In genomic region chr2:52442125-52442524, GRCm38 (mm10) we compare ENCODE assay signal across 14 mouse cellular contexts. TPM values are rescaled to one million over a fixed set of nuclear protein-coding genes. Genes with fewer than 3 reads are reported as not detected.
DNase-seq lines count a peak whose midpoint lies in the region; ATAC-seq lines count a peak whose summit lies in the region.
"Had no signal": no experiment of that assay in that cellular context is flagged by ENCODE, and none has a peak within 500 bp of the region (broad histone marks: within the 10 kb centered on the region; RNA-seq: fewer than 3 reads in every experiment).

No protein-coding gene starts in this region.

- no peak overlapping the region for H3K4me3 ChIP-seq in forebrain, embryonic 15.5 days
- no peak overlapping the region for H3K4me3 ChIP-seq in forebrain, embryonic 16.5 days (replicated peaks; ENCODE audit: low read length)
- no peak overlapping the region for H3K4me3 ChIP-seq in kidney, embryonic 16.5 days (ENCODE audit: low read length)
- no peak overlapping the region for H3K4me3 ChIP-seq in embryonic facial prominence, embryonic 11.5 days (ENCODE audit: low read depth, low read length)
- H3K4me3 ChIP-seq in hindbrain, embryonic 13.5 days = no peak overlapping the region
- H3K4me3 ChIP-seq: hindbrain, embryonic 10.5 days; midbrain, embryonic 10.5 days; neural tube, embryonic 15.5 days had no signal

- DNase-seq in kidney, postnatal 25 days = no peak
- peak; percentile 48 for DNase-seq in embryonic facial prominence, embryonic 11.5 days (ENCODE audit: low spot score)
- peak; percentile 19 for DNase-seq in lung, postnatal 14 days
- no peak for DNase-seq in layer of hippocampus, adult 9-11 months
- DNase-seq: cerebellum, adult 18-20 months; kidney, adult 18-20 months; thymus, adult 18-20 months had no signal

- no peaks in the 10 kb centered on the region for H3K9me3 ChIP-seq in forebrain, embryonic 15.5 days
- no peaks in the 10 kb centered on the region for H3K9me3 ChIP-seq in forebrain, embryonic 16.5 days (ENCODE audit: control insufficient read depth, low read length)
- H3K9me3 ChIP-seq in kidney, embryonic 16.5 days (ENCODE audit: low read length) = no peaks in the 10 kb centered on the region
- no peaks in the 10 kb centered on the region for H3K9me3 ChIP-seq in embryonic facial prominence, embryonic 11.5 days (replicated peaks; ENCODE audit: control insufficient read depth, low read length)
- no peaks in the 10 kb centered on the region for H3K9me3 ChIP-seq in hindbrain, embryonic 13.5 days
- H3K9me3 ChIP-seq: hindbrain, embryonic 10.5 days; midbrain, embryonic 10.5 days; neural tube, embryonic 15.5 days had no signal

- 0 out of 2 replicates have a peak overlapping the region, but pooled peaks have one; percentile 7 for H3K27ac ChIP-seq in forebrain, embryonic 15.5 days (replicated peaks)
- no peak overlapping the region for H3K27ac ChIP-seq in forebrain, embryonic 16.5 days (ENCODE audit: low read length)
- no peak overlapping the region for H3K27ac ChIP-seq in kidney, embryonic 16.5 days (ENCODE audit: low read length)
- no peak overlapping the region for H3K27ac ChIP-seq in embryonic facial prominence, embryonic 11.5 days (replicated peaks; ENCODE audit: low read depth, low read length)
- no peak overlapping the region for H3K27ac ChIP-seq in hindbrain, embryonic 13.5 days
- H3K27ac ChIP-seq: hindbrain, embryonic 10.5 days; midbrain, embryonic 10.5 days; neural tube, embryonic 15.5 days had no signal

- no peak overlapping the region for H3K9ac ChIP-seq in forebrain, embryonic 15.5 days (replicated peaks)
- no peak overlapping the region for H3K9ac ChIP-seq in forebrain, embryonic 16.5 days (replicated peaks; ENCODE audit: low read depth, low read length)
- H3K9ac ChIP-seq in kidney, embryonic 16.5 days (replicated peaks; ENCODE audit: low read length) = no peak overlapping the region
- no peak overlapping the region for H3K9ac ChIP-seq in embryonic facial prominence, embryonic 11.5 days (replicated peaks; ENCODE audit: low read length)
- H3K9ac ChIP-seq in hindbrain, embryonic 13.5 days = no peak overlapping the region
- H3K9ac ChIP-seq: neural tube, embryonic 15.5 days had no signal

- peaks cover 13% of the 10 kb centered on the region for H3K4me1 ChIP-seq in forebrain, embryonic 15.5 days
- peaks cover 7% of the 10 kb centered on the region for H3K4me1 ChIP-seq in forebrain, embryonic 16.5 days (replicated peaks; ENCODE audit: control insufficient read depth, insufficient read depth, low read length)
- H3K4me1 ChIP-seq in kidney, embryonic 16.5 days (ENCODE audit: insufficient read depth, low read length) = peaks cover 3% of the 10 kb centered on the region; the same call in 1 of the 2 replicates
- no peaks in the 10 kb centered on the region for H3K4me1 ChIP-seq in embryonic facial prominence, embryonic 11.5 days (ENCODE audit: control insufficient read depth, insufficient read depth, low read length)
- H3K4me1 ChIP-seq in hindbrain, embryonic 13.5 days (replicated peaks) = no peaks in the 10 kb centered on the region
- H3K4me1 ChIP-seq: neural tube, embryonic 15.5 days had no signal

- ATAC-seq in forebrain, embryonic 15.5 days (replicated peaks) = no peak
- ATAC-seq in forebrain, embryonic 16.5 days = no peak
- peak; percentile 51; the same call in 1 of the 2 replicates for ATAC-seq in kidney, embryonic 16.5 days (ENCODE audit: low FRiP score, low TSS enrichment)
- no peak for ATAC-seq in embryonic facial prominence, embryonic 11.5 days (replicated peaks; ENCODE audit: insufficient number of reproducible peaks, low FRiP score, low TSS enrichment, low read depth)
- no peak for ATAC-seq in hindbrain, embryonic 13.5 days (ENCODE audit: low FRiP score)

- WGBS in forebrain, embryonic 15.5 days = 42% methylated on average over 5 of the region's 5 CpGs
- 36% methylated on average over 5 of the region's 5 CpGs for WGBS in forebrain, embryonic 16.5 days
- 44% methylated on average over 5 of the region's 5 CpGs for WGBS in kidney, embryonic 16.5 days
- 27% methylated on average over 5 of the region's 5 CpGs for WGBS in embryonic facial prominence, embryonic 11.5 days
- 39% methylated on average over 5 of the region's 5 CpGs for WGBS in hindbrain, embryonic 13.5 days

- H3K4me2 ChIP-seq in forebrain, embryonic 15.5 days (replicated peaks) = no peak overlapping the region
- H3K4me2 ChIP-seq in forebrain, embryonic 16.5 days (ENCODE audit: low read length) = no peak overlapping the region
- no peak overlapping the region for H3K4me2 ChIP-seq in kidney, embryonic 16.5 days (replicated peaks; ENCODE audit: low read depth, low read length)
- no peak overlapping the region for H3K4me2 ChIP-seq in embryonic facial prominence, embryonic 11.5 days (ENCODE audit: low read depth, low read length)
- no peak overlapping the region for H3K4me2 ChIP-seq in hindbrain, embryonic 13.5 days
- H3K4me2 ChIP-seq: neural tube, embryonic 15.5 days had no signal

- no peaks in the 10 kb centered on the region for H3K36me3 ChIP-seq in forebrain, embryonic 15.5 days
- no peaks in the 10 kb centered on the region for H3K36me3 ChIP-seq in forebrain, embryonic 16.5 days (ENCODE audit: control insufficient read depth, insufficient read depth)
- no peaks in the 10 kb centered on the region for H3K36me3 ChIP-seq in kidney, embryonic 16.5 days (ENCODE audit: insufficient read depth, low read length)
- H3K36me3 ChIP-seq in embryonic facial prominence, embryonic 11.5 days (replicated peaks; ENCODE audit: control insufficient read depth, insufficient read depth, low read depth, low read length) = no peaks in the 10 kb centered on the region
- peaks cover 3% of the 10 kb centered on the region; the same call in 1 of the 2 replicates for H3K36me3 ChIP-seq in hindbrain, embryonic 13.5 days
- H3K36me3 ChIP-seq: hindbrain, embryonic 10.5 days; midbrain, embryonic 10.5 days; neural tube, embryonic 15.5 days had no signal

- no peaks in the 10 kb centered on the region for H3K27me3 ChIP-seq in forebrain, embryonic 15.5 days
- H3K27me3 ChIP-seq in forebrain, embryonic 16.5 days (replicated peaks; ENCODE audit: control insufficient read depth, insufficient read depth, low read length) = no peaks in the 10 kb centered on the region
- H3K27me3 ChIP-seq in kidney, embryonic 16.5 days (ENCODE audit: insufficient read depth, low read length) = no peaks in the 10 kb centered on the region
- H3K27me3 ChIP-seq in embryonic facial prominence, embryonic 11.5 days (ENCODE audit: control insufficient read depth, insufficient read depth, low read length) = no peaks in the 10 kb centered on the region
- no peaks in the 10 kb centered on the region for H3K27me3 ChIP-seq in hindbrain, embryonic 13.5 days
- H3K27me3 ChIP-seq: neural tube, embryonic 15.5 days had no signal

RNA-seq across cellular contexts. Expression of gene Arl5a, which starts 17.4 kb away (rescaled TPM):
- 49.3 and 50.4 TPM in 2 replicates for polyA plus RNA-seq in forebrain, embryonic 15.5 days (2015; fragmentation: Nextera tagmentation; extraction: Ambion mirVana)
- 50.6 and 56.9 TPM in 2 replicates for polyA plus RNA-seq in forebrain, embryonic 16.5 days (2015; fragmentation: Nextera tagmentation; extraction: Ambion mirVana)
- 35.6 and 45.3 TPM in 2 replicates for polyA plus RNA-seq in kidney, embryonic 16.5 days (2015; fragmentation: Nextera tagmentation; extraction: Ambion mirVana)
- polyA plus RNA-seq in embryonic facial prominence, embryonic 11.5 days (2014; fragmentation: Nextera tagmentation; extraction: Ambion mirVana) = 79.1 and 91.3 TPM in 2 replicates
- polyA plus RNA-seq in hindbrain, embryonic 13.5 days (2015; fragmentation: Nextera tagmentation; extraction: Ambion mirVana) = 39.9 and 40.2 TPM in 2 replicates

Comparison
In these comparisons a context has a peak if more than half of its experiments do, and no peak if none do; other contexts are left out.
1. DNase-seq: peak in embryonic facial prominence, embryonic 11.5 days (single experiment) and lung, postnatal 14 days (single experiment); none in kidney, postnatal 25 days (0 of 2) and layer of hippocampus, adult 9-11 months (single experiment).